Mouse (Mus musculus) 416B (cell line): ENCODE data around the gene Dhcr7.
A peak's percentile ranks its signal among the peaks of the same experiment; 100 is the strongest.

ENCODE experiments used
- DNase-seq: peaks from one replicate; pipeline ENCODE4 v3.0.0; 2011; ENCODE audit warnings: low read depth

Dhcr7 gene

DNA sequence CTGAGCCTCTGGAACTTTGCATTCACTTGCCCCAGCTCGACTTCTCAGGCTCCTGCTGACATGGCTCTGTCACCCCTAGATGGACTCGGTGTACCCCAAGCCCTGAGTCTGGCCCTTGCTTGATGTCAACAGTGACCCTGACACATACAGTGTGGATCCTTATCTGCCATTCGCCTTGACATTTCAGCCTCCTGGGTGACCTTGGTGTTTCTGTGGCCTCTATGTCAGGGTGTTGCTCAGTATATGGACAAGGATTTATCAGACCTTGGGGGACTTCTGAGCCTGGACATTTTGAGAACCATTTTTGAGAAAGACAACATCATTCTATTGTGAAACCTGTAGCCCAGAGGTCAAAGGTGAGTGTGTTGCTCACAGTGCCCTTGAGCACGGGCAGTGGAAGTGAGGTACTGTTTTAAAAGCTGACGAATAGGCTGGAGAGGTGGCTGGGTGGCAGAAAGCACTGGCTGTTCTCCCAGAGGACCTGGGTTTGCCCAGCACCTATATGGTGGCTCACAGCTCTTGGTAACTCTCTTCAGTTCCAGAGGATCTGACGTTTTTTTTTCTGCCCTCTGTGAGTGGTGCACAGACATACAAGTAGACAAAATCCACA is 10.7 kb downstream of the Dhcr7 start:
- DNase-seq, result no peak

DNA sequence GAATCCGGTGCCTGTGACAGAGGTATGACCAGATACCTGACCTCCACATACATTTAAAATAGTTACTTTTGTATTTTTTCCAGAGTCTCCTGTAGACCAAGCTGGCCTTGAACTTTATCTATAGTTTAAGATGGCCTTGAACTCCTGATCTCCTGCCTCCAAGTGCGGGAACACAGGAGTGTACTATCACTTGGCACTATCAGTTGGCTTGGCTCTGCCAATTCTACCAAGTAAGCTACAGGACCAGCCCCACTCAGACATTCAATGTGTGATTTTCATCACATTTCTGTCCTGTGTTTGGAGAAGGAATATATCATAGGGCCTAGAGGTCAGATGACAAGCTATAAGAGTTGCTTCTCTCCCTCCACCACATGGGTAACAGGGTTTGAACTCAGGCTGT is 11.4 kb downstream of the Dhcr7 start:
- no peak for DNase-seq

DNA sequence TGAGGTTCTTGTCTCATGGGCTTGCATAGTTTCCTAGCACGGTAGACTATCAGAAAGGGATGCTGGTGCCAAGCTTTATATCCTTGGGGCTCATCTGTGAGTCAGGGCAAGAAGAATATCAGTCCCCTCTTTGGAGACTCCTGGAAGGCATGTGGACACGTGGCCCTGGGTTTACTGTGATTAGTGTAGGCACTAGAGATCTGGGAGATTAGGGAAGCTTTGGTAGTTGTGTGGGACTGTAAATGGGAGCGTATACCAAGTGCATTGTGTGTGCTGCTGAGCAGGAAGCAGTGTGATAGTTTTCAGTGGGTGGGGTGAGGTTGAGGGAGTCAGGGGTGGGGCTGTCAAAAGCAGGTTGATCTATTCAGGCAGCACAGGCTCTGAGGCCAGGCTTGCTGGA is 12.0 kb downstream of the Dhcr7 start:
- no peak for DNase-seq

DNA sequence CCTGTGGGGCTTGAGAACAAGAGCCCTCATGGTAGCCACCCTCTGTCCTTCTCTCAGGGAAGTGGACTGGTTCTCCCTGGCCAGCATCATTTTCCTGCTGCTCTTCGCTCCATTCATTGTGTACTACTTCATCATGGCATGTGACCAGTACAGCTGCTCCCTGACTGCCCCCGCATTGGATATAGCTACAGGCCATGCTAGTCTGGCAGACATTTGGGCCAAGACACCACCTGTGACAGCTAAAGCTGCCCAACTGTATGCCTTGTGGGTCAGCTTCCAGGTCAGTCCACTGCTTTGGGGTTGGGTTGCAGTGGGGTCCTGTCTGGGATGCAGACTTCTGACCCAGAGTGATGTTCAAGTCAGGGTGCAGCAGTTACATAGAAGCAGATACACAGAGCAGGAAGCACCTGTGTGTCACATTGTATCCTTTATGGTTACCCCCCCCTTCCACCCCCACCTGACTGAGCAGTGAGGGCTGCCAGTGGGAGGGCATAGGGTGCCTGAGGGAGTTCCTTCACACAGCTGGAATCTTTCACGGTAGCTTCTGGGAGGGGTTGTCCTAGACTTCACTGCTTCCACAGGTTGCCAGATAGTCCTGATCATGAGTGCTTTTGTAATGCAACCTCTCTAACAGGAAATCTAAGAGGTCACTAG is 14.9 kb downstream of the Dhcr7 start:
- DNase-seq, result no peak

DNA sequence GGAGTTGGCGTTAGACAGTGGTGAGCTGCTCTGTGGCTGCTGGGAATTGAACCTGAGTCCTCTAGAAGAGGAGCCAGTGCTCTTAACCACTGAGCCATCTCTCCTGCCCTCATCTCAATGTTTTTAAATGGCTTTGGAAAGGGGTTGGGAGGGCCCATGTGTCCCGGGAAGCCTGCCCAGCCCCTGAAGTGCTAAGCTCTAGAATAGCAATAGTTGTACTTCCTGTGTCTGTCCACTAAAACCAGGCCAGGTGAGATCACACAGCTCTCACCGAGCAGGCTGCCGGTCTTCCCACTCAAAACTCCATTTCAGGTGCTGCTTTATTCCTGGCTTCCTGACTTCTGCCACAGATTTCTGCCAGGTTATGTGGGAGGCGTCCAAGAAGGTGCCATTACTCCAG is 17.2 kb downstream of the Dhcr7 start:
- no peak for DNase-seq

DNA sequence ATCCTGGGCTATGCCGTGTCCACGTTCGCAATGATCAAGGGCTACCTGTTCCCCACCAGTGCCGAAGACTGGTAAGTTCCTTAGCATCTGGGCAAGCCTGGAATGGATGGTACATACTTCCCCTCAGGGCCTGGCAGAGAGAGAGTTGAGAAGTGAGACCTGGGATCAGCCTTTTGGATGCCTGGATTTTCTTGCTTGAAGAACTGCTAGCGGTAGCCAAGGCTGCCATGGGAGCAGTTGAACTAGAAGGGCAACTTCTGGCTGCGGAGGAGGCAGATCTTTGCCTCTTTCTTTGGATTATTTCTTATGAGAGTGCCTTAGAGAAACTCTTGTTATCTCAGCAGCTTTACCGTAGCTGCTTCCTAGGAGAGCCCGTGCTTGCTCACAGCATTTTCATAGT is 18.4 kb downstream of the Dhcr7 start:
- no peak for DNase-seq

DNA sequence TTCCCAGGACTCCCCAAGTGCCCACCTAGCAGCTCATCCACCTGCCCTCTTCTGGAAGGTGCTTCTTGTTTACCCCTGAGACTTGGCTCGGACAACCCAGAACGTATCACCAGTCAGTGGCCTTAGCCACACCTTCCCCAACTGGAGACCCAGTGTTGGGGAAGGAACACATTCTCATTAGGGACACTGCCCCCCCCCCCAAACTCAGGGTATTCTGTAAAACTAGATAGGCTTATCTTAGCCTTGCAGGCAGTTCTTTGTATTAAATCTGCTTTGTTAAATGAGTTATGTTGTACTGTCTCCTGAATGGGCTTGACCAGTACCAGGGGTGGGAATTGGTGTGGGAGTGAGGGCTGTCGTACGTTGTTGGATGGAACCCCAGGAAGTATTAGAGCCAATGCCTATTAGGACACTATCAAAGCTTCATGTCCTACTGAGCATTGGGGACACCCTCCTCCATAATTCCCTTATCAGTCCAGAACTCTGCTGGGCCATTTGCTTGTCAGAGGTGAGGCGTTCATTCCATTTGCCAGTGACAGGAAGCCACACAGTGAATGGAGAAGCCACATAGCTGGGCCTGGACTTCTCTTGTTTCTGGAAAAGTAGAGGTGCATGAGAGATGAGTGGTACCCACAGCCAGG is 25.3 kb downstream of the Dhcr7 start:
- no peak for DNase-seq

DNA sequence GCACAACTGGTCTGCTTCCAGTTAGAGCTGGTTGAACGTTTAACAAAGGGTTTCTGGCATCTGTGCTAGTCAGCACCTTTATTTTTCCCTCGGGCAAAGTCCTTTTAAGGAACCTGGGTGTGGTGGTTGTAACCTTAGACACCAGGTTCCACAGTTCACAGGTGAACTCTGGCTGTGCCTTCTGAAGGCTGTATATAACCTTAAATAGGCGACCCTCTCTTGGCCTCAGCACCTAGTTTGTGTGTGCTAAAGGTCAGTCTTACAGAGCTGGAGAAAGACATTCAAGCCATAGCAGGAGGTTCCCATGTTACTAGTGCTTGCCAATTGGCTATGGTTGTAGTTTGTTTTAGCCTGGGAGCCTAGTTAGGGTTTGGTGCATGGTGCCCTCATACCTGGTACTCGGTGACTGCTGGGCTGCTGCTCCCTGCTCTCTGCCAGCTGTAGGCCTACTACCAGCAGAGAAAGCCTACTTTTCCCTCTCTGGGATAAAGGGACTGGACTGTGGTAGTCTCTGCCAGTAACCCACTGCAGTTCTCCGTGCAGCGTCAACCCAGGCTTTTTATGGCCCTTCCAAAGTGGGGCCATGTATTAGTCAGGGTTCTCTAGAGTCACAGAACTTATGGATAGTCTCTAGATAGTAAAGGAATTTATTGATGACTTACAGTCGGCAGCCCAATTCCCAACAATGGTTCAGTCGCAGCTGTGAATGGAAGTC is 26.0 kb downstream of the Dhcr7 start:
- DNase-seq, result no peak

DNA sequence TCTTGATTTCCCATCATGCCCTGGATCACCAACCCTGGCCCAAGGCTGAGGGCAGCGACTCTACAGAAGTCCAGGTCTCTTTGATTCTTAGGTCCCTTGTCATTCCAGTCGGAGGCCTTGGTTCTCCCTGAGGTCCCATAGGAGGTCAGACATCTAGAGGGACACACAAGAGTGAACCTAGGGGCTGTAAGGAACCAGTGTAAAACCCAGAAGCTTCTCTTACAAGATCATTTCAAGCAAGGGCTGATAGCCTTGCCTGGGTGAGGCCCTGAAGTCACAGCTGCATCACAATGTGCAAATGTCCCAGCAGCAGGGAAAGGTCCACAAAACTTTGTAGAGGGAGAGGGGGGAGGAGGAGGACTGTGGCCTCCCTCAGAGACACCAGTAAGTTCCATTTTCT is 43.6 kb downstream of the Dhcr7 start, which contains the start of gene Gm498:
Gene Gm498 (plus strand): TSS at position 301 of the 400 bp plus-strand sequence.
- DNase-seq, result no peak

DNA sequence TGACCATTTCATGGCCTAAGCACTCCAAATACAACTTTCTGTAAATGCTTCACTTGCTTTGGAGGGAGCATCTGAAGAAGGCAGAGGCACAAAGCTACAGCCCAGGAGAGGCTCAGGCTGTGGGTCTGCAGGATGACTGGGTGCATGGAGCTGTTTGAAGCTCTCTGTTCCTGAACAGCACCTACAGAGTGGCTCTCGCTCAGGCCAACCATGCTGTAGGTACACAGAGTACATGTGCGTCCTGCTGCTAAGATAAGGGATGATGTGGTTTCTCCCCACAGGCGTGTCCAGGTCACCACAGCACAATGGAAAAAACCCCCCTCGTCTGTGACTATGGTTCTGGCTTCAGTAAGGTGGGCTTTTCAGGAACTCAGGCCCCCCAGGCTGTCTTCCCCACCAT is 45.9 kb downstream of the Dhcr7 start:
- DNase-seq, result peak; percentile 7

DNA sequence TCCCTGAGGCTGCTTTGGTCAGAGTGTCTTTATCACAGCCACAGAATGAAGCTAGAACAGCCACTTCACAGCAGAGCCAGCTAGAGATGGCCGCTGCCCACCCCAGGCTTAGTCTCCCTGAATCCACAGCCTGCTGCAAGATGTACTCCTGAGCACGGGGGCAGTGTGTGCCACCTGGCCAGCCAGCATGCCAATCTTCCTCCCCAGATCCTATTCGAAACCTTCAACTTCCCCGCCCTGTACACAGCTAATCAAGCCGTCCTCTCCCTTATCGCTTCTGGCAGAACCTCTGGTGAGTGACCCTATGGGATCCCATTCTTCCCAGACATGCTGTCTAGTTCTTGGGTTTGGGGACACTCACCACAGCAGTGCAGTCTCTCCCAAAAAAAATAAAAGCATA is 60.8 kb downstream of the Dhcr7 start:
- DNase-seq, result no peak

DNA sequence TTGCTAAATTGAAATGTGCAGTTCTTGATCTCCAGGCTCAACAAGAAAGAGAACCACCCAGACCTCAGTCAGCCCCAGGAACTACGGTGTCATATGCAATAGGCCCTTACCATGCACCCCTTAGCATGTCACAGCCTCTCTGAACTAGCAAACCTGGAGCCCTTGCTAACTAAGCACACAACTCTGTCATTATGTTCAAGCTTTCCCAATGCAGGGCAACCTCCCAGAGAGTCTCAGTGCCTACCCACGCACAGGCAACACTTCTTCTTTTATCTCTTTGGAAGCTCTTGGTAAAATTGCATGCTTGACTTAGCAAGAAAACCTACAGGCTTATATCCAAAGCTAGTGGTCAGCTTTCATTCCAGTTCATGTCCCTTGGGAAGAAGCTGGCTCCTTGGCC is 68.2 kb downstream of the Dhcr7 start:
- DNase-seq, result no peak

DNA sequence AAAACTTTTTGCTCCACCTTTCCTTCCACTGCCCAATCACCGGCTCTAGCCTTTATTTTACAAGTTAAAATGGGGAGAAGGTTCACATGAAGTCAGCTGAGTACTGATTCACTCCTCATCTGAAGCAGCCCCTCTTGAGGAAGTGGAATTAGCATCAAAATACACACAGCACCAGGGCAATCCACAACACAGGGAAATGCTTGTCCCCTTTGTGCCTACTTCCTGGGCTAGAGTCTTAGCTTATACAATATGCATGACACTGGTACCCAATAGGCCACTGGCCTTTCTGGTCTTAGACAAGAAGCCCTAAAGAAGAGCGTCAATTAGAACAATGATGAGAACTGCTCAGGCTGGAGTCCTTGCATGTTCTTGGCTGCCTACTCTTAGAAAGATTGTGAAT is 69.4 kb downstream of the Dhcr7 start:
- no peak for DNase-seq
